In the genomic region with DNA sequence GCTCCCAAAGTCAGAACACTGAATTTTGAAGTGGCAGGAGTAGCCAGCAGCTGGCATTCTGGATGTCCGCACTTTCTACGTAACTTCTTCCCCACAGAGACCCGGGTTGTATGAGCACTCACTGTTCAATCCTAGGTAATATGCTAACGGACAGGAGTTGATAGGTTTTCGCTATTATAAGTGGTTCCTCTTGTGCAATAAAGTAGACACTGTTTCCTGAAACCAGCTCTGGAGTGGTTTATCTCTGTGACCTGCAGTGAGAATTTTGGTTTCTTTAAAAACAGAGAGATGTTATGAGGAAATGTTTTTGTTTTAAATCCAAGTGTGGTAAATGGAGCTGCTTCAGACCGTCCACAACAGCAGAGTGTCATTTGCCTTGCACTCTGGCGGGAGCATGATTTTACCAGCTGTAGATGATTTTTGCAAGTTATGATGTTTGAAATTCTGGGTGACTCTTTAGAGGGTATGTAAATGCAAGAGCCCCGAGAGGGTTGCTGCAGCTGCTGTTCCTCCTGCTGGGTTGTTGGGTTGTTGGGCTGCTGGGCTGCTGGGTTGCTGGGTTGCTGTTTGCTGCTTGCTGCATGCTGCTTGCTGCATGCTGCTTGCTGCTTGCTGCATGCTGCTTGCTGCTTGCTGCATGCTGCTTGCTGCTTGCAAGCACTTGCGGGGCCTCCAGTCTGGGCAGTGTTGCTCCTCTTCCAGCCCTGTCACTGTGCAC, we compare ENCODE assay signal across 21 mouse cellular contexts. TPM values are rescaled to one million over a fixed set of nuclear protein-coding genes. Genes with fewer than 3 reads are reported as not detected.
DNase-seq lines count a peak whose midpoint lies in the region; ATAC-seq lines count a peak whose summit lies in the region.
"Had no signal": no experiment of that assay in that cellular context is flagged by ENCODE, and none has a peak within 500 bp of the region (broad histone marks: within the 10 kb centered on the region; RNA-seq: fewer than 3 reads in every experiment).

No protein-coding gene starts in this region.

- no peak for ATAC-seq in embryonic facial prominence, embryonic 13.5 days (ENCODE audit: insufficient number of reproducible peaks, insufficient read depth, low FRiP score, low TSS enrichment, low read depth)
- ATAC-seq in hindbrain, embryonic 13.5 days (ENCODE audit: low FRiP score): no peak
- no peak for ATAC-seq in limb, embryonic 13.5 days (ENCODE audit: low FRiP score, low read depth)
- ATAC-seq: activated CD4-positive, CD25-positive, alpha-beta regulatory T cell, adult 4 months; forebrain, embryonic 14.5 days; intestine, postnatal 0 days; Patski had no signal

- H3K36me3 ChIP-seq in embryonic facial prominence, embryonic 13.5 days: no peaks in the 10 kb centered on the region
- H3K36me3 ChIP-seq in embryonic facial prominence, embryonic 10.5 days (replicated peaks): no peaks in the 10 kb centered on the region
- no peaks in the 10 kb centered on the region for H3K36me3 ChIP-seq in hindbrain, embryonic 10.5 days
- H3K36me3 ChIP-seq in hindbrain, embryonic 13.5 days: no peaks in the 10 kb centered on the region
- no peaks in the 10 kb centered on the region for H3K36me3 ChIP-seq in limb, embryonic 13.5 days
- H3K36me3 ChIP-seq: embryonic facial prominence, embryonic 12.5 days; heart, embryonic 13.5 days had no signal

- no peak overlapping the region for H3K4me3 ChIP-seq in embryonic facial prominence, embryonic 13.5 days
- no peak overlapping the region for H3K4me3 ChIP-seq in embryonic facial prominence, embryonic 10.5 days
- no peak overlapping the region for H3K4me3 ChIP-seq in hindbrain, embryonic 10.5 days
- no peak overlapping the region for H3K4me3 ChIP-seq in hindbrain, embryonic 13.5 days
- no peak overlapping the region for H3K4me3 ChIP-seq in limb, embryonic 13.5 days
- H3K4me3 ChIP-seq: embryonic facial prominence, embryonic 12.5 days; heart, embryonic 13.5 days had no signal

- H3K27ac ChIP-seq in embryonic facial prominence, embryonic 13.5 days: no peak overlapping the region
- H3K27ac ChIP-seq in embryonic facial prominence, embryonic 10.5 days (replicated peaks): no peak overlapping the region; the same call in 1 of the 2 replicates
- H3K27ac ChIP-seq in hindbrain, embryonic 10.5 days: peak overlapping the region; percentile 17; the same call in 1 of the 2 replicates
- no peak overlapping the region; the same call in 1 of the 2 replicates for H3K27ac ChIP-seq in hindbrain, embryonic 13.5 days
- H3K27ac ChIP-seq in limb, embryonic 13.5 days: no peak overlapping the region
- H3K27ac ChIP-seq: embryonic facial prominence, embryonic 12.5 days; heart, embryonic 13.5 days; hindbrain, embryonic 14.5 days had no signal

- 62% methylated on average over 9 of the region's 9 CpGs for WGBS in embryonic facial prominence, embryonic 13.5 days
- 71% methylated on average over 9 of the region's 9 CpGs for WGBS in embryonic facial prominence, embryonic 10.5 days
- WGBS in hindbrain, embryonic 10.5 days: 75% methylated on average over 9 of the region's 9 CpGs
- 69% methylated on average over 9 of the region's 9 CpGs for WGBS in hindbrain, embryonic 13.5 days
- WGBS in limb, embryonic 13.5 days: 60% methylated on average over 9 of the region's 9 CpGs

- H3K9ac ChIP-seq in embryonic facial prominence, embryonic 13.5 days: no peak overlapping the region
- no peak overlapping the region for H3K9ac ChIP-seq in hindbrain, embryonic 13.5 days
- H3K9ac ChIP-seq in limb, embryonic 13.5 days: 0 out of 2 replicates have a peak overlapping the region, but pooled peaks have one; percentile 13
- H3K9ac ChIP-seq: embryonic facial prominence, embryonic 12.5 days; heart, embryonic 13.5 days; hindbrain, embryonic 14.5 days had no signal

- peaks cover 24% of the 10 kb centered on the region for H3K4me1 ChIP-seq in embryonic facial prominence, embryonic 13.5 days
- H3K4me1 ChIP-seq in embryonic facial prominence, embryonic 10.5 days: peaks cover 21% of the 10 kb centered on the region
- peaks cover 11% of the 10 kb centered on the region for H3K4me1 ChIP-seq in hindbrain, embryonic 10.5 days (replicated peaks)
- H3K4me1 ChIP-seq in hindbrain, embryonic 13.5 days (replicated peaks): peaks cover 10% of the 10 kb centered on the region; the same call in 1 of the 2 replicates
- peaks cover 32% of the 10 kb centered on the region for H3K4me1 ChIP-seq in limb, embryonic 13.5 days

- DNase-seq in embryonic facial prominence, embryonic 10.5 days (ENCODE audit: low spot score): no peak
- no peak for DNase-seq in hindbrain, embryonic 10.5 days (ENCODE audit: low spot score)
- peak; percentile 12 for DNase-seq in 416B (ENCODE audit: low read depth)
- no peak for DNase-seq in kidney, postnatal 4 days
- DNase-seq in kidney, postnatal 25 days: no peak
- DNase-seq: adrenal gland, postnatal 14 days; cerebellum, adult 11-12 months; cerebellum, postnatal 10 days; embryo, embryonic 11 days; heart, postnatal 36 days had no signal

- no peaks in the 10 kb centered on the region for H3K9me3 ChIP-seq in embryonic facial prominence, embryonic 13.5 days
- H3K9me3 ChIP-seq in embryonic facial prominence, embryonic 10.5 days: no peaks in the 10 kb centered on the region
- H3K9me3 ChIP-seq in hindbrain, embryonic 10.5 days: no peaks in the 10 kb centered on the region
- H3K9me3 ChIP-seq in hindbrain, embryonic 13.5 days: no peaks in the 10 kb centered on the region
- H3K9me3 ChIP-seq in limb, embryonic 13.5 days: no peaks in the 10 kb centered on the region
- H3K9me3 ChIP-seq: embryonic facial prominence, embryonic 12.5 days; heart, embryonic 13.5 days had no signal

- H3K4me2 ChIP-seq in embryonic facial prominence, embryonic 13.5 days: peak overlapping the region; percentile 22; the same call in 1 of the 2 replicates
- no peak overlapping the region for H3K4me2 ChIP-seq in hindbrain, embryonic 13.5 days
- no peak overlapping the region for H3K4me2 ChIP-seq in limb, embryonic 13.5 days (replicated peaks)
- H3K4me2 ChIP-seq: embryonic facial prominence, embryonic 12.5 days; heart, embryonic 13.5 days; hindbrain, embryonic 14.5 days had no signal

- no peaks in the 10 kb centered on the region for H3K27me3 ChIP-seq in embryonic facial prominence, embryonic 13.5 days
- H3K27me3 ChIP-seq in embryonic facial prominence, embryonic 10.5 days (replicated peaks; ENCODE audit: low read depth, poor library complexity, severe bottlenecking): no peaks in the 10 kb centered on the region
- no peaks in the 10 kb centered on the region for H3K27me3 ChIP-seq in hindbrain, embryonic 10.5 days (ENCODE audit: insufficient read depth, poor library complexity, severe bottlenecking)
- H3K27me3 ChIP-seq in hindbrain, embryonic 13.5 days: no peaks in the 10 kb centered on the region
- H3K27me3 ChIP-seq in limb, embryonic 13.5 days: no peaks in the 10 kb centered on the region
- H3K27me3 ChIP-seq: CH12.LX; embryonic facial prominence, embryonic 12.5 days; heart, embryonic 13.5 days; Patski had no signal

RNA-seq across cellular contexts. Expression of gene Vit, which starts 18.8 kb away (rescaled TPM):
- 1.4 and 1.9 TPM in 2 replicates for polyA plus RNA-seq in embryonic facial prominence, embryonic 13.5 days (2015; fragmentation: Nextera tagmentation; extraction: Ambion mirVana)
- polyA plus RNA-seq in embryonic facial prominence, embryonic 10.5 days (2016; fragmentation: Nextera tagmentation; extraction: Ambion mirVana): 2.2 and 3.5 TPM in 2 replicates
- polyA plus RNA-seq in hindbrain, embryonic 10.5 days (2016; fragmentation: Nextera tagmentation; extraction: Ambion mirVana): 7.5 and 10.7 TPM in 2 replicates
- 14.1 and 17.7 TPM in 2 replicates for polyA plus RNA-seq in hindbrain, embryonic 13.5 days (2015; fragmentation: Nextera tagmentation; extraction: Ambion mirVana)
- 0.51 and 0.57 TPM in 2 replicates for polyA plus RNA-seq in limb, embryonic 13.5 days (2015; fragmentation: Nextera tagmentation; extraction: Ambion mirVana)
- polyA plus RNA-seq: activated CD4-positive, CD25-positive, alpha-beta regulatory T cell, adult 4 months; heart, embryonic 13.5 days had no signal
